Mouse (Mus musculus): ENCODE measurements around the gene Ubap1l.

The Ubap1l gene

GRCm38 (mm10) chr9:65374468-65375162 is 13.8 kb downstream of the Ubap1l start:
- DNase-seq, result no peak

GRCm38 (mm10) chr9:65375163-65375934 is 14.5 kb downstream of the Ubap1l start:
- no peak for DNase-seq

DNA sequence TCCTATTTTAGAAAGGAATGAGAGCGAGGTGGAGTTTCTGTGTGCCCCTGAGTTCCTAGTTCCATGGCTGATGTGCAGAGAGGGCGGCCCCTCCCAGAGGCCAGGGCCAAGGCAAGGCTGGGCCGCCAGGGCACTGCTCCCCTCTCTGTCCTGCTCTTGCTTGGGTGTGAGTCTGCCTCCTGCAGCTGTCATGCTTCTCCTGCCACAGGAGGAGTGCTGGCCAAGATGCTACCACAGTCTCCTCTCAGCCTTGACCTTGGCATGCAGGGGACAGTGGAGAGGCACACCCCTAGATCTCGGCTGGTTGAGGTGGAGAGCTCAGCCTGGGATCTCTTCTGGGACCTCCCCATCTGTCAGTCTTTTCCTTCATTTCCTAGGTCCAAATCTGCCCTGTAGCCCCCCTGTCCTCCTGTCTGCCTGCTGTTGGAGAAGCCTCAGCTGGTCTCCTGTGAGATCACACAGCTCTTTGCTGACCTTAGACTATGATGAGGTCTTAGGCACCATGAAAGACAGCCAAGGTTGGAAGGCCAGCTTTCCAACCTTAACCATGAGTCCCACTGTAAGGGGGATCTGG is 20.3 kb downstream of the Ubap1l start:
- no peak for DNase-seq

DNA sequence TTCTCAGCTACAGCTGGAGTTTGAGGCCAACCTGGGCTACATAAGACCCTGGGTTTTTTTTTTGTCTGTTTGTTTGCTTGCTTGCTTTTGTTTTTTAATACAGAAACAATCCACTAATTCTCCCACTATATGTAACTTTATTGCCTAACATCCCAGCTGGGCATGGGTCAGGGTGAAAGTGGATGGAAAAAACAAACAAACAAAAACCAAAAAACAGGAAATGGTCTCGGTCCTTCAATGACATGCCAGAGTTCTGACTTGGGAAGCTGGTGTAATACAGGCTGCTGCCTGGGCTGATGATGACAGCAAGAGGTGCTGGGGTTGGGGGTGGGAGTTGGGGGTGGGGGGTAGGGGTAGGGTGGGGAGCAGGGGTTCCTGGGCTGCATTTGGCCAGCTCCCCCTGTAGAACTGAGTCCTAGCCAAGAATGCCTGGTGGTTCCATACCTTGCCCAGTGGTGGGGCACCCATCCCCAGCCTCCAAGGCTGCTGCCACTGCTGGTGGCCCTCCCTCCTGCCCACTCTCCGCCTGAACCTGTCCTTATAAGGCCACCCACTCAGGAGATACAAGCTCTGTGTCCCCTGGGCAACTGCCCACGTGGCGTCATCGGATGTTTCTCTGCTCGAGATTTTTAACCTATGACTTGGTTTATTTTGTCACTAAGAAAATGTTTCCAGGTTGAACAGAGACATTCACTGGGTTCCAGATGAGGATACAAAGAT is 21.4 kb downstream of the Ubap1l start:
- no peak for DNase-seq

GRCm38 (mm10) chr9:65382751-65383097 is 21.9 kb downstream of the Ubap1l start:
- DNase-seq, result peak; percentile 11

DNA sequence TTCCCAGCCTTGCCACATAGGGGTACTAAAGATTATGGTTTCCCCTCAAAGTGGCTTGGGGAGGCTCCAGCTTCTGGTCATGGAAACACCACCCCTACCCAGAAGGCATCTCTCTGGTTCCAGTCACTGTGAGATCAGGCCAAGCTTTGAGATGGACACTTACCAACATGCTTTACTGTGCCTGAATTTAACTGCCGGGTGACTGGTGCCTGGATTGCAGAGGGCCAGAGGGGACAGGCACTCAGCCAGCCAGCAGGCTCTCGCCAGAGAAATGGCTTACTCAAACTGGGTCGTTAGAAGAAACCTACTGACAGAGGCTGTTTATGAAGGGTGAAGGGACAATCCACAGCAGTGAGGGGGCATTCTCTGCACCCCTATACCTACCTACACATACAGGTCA is 23.4 kb downstream of the Ubap1l start:
- no peak for DNase-seq

DNA sequence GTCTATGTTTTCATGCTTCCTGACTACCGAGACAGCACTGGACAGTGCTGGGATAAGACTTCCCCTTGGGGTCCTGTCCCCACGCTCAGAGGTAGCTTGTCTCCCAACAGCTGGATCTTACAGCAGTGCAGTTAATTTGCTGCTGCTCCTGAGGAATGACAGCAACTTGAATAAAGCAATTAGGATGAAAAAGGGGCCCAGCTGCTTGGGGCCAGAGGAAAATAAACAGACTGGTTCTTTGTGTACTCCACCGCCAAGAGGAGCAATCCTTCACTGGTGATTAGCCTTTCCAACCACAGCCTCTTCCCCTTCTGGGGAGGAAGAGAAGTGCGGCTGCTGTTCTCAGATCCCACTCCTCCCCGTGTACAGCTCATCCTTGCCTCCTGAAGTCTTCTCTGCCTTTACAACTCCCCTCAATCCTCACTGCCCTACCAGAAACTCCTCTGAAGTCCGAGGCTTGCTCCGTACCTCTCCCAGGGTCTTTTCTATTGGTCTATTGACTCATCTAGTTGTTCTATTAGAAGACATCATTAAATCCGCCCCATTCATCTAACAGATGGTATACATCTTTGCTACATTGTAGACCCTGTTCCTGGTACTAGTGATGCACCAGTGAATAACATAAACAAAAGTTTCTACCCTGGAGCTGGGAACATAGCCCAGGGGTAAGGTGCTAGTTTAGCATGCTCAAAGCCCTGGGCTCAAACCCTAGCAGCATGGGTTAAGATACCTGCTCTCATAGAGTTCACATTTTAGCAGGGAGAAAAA is 25.7 kb downstream of the Ubap1l start:
- DNase-seq, result no peak

DNA sequence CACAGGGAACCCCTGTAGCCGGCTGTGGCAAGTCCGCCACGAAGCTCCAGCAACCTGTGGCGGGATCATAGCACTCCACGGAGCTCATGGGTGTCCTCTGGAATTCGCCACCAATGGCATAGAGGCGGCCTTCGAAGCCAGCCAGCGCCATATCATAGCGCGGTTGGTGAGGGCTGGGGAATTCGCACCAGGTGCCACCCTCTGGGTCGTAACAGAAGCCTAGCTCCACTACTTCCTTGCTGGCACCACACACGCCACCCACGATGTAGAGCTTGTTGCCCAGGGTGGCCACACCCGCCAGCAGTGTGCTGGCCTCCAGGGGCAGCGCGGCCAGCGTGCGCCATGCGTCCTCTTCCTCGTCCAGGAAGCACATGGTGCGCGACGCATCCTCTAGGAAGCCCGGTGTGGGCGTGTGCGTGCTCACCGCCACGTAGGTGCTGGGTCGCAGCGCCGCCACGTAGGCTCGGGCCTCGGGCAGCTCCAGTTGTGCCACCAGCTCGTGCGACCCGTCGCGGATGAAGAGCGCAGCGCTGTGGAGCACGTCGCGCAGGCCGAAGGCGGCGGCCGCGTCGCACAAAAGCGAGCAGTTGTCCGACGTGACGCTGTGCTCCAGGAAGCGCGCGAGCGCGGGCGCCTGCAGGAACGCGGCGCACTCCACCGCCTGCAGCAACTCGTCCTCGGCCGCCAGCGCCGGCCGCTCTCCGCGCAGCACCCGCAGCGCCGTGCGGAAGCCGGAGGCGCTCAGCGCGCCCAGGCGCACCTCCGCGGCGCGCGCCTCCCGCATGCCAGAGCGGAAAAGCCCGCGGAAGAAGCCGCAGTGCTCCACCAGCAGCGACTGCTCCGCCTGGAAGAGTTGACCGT is 30.1 kb downstream of the Ubap1l start:
- DNase-seq, result no peak

DNA sequence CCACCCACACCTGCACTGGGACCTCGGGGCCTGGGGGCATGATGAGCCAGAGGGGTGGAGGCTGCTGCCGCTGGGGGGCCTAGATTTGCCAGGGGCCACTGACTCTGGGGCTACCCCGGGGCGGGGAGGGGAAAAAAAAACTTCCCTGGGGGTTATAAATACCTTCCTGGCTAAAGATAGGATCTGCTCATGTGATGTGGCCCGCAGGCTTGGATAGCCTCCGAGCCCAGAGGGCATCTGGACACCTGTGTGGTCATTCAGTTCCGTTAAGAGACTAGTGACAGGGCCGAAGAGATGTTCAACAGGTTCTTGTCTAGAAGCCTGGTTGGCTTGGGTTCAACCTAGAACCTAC is 30.7 kb downstream of the Ubap1l start, which contains the start of gene Kbtbd13:
Gene Kbtbd13 (minus strand): TSS at position 40 of the 352 bp plus-strand sequence.
- no peak for DNase-seq

- DNase-seq, result peak; percentile 19
Observed at GRCm38 (mm10) chr9:65392638-65393364, 32.0 kb downstream of the Ubap1l start.

DNA sequence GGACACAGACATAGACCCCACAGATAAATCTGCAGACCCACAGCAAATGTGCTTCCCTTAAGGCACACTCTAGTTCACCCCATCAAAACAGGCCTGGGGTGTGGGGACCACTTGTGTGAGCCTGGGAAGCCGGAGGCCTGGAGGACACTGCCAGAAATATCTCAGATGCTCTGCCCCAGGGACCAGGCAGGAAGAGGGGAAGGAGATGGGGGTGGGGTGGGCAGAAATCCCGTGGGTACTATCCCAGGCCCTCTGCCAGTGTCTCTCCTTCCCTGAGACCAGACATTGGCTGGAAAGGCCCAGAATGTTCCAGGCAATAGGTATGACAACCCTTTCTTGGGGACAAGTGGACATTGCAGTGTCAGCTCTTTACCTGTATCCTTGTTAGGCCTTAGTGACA is 32.8 kb downstream of the Ubap1l start:
- no peak for DNase-seq

DNA sequence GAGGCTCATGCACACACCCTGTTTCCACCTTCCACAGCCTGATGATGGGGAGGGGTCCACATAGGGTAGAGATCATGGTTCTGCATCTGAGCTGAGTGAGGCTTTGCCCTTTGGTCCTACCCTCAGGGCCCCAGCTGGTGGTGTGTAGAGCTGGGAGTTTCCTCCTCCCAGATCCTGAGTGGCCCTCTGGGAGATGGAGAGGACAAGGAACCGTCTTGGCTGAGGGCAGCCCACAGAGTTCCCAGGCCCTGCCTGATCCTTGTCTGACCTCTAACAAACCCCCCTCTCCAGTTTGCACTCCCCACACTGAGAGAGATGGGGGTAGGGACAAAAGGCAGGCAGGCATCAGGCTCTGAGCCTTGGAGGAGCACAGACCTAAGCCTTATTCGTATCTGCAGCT is 33.5 kb downstream of the Ubap1l start:
- DNase-seq, result no peak

DNA sequence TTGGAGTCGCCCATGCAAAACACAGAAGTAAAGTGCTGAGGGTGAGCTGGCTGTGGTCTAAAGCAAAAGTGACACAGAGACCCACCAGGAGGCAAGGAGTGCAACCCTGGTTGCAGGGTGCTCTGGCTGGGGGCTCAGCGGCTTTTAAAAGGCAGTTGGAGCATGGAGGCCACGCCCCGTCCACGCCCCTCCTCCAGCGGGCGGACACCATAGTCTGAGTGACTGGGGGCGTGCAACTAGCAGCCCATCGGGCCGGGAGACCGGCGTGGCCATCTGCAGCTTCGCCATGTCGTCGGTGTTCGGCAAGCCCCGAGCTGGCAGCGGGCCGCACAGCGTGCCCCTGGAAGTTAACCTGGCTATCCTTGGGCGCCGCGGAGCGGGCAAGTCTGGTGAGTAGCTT is 37.4 kb downstream of the Ubap1l start, which contains the start of gene Rasl12:
Gene Rasl12 (plus strand): TSS at position 228 of the 400 bp plus-strand sequence.
- peak; percentile 20 for DNase-seq

GRCm38 (mm10) chr9:65399934-65400333 is 39.1 kb downstream of the Ubap1l start:
- DNase-seq, result no peak

DNA sequence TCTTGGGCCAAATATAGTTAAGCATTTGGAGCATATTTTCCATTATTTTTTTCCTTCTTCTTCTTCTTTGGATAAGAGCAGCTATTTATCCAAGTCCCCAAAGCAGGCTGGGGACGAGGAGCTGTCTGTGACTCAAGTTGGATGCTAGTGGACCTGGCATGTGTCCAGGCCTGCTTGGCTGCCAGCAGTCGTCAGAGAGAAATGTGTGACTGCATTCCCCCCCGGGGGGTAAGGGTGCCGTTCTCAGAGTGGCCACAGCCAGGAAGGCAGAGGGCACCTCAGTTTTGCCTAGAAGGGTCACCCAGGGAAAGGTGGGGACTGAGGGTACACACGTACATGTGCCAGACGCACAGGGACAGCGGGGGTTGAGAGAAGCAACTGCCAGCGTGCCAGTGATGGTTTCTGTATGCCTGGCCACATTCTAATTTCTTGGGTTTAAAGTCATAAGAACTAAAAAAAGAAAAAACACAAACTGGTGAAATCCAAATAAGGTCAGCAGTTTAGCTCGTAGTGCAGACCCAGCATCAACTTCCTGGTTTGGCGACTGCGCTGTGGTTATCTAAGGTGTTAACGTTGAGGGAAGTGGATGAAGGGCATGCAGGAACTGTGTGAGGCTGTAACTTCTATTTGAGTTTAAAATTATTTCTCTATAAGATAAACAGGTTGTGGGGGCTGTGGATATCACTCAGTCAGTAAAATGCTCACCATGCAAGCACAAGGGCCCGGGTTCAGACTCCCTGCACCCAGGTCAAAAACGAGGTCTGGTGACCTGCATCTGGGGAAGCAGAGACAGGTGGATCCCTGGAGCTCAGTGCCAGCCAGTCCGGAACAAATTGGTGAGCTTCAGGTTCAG is 43.7 kb downstream of the Ubap1l start:
- peak; percentile 51 for DNase-seq

DNA sequence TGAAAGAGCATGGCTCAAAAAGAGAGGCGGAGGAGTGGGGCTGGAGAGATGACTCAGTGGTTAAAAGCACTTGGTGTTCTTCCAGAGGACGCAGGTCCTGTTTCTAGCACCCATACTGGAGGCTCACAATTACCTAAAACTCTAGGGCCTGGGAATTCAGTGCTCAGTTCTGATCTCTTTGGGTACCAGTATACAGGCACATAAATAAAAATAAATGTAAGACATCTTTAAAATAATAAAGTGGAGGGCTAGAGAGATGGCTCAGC is 44.3 kb downstream of the Ubap1l start:
- DNase-seq, result no peak

DNA sequence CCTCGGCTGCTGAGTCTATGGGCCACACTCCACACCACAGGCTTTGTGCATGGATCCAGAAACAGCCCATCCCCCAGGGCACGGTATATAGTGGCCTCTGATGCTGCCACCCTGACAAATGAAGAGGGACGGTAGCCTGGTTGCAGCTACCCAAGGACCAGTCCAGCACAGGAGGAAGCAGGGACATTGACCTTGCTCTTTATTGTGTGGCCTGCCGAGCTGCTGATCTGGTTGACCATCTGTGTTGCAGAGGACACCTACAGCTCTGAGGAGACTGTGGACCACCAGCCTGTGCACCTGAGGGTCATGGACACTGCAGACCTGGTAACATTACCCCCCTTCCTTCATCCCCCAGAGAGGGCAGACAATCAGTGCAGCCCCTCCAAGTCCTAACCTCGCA is 46.5 kb downstream of the Ubap1l start:
- no peak for DNase-seq

- DNase-seq, result no peak
Observed at GRCm38 (mm10) chr9:65407861-65408260, 47.0 kb downstream of the Ubap1l start.

GRCm38 (mm10) chr9:65408871-65409295 is 48.0 kb downstream of the Ubap1l start:
- DNase-seq, result no peak

GRCm38 (mm10) chr9:65410378-65410777 is 49.5 kb downstream of the Ubap1l start:
- no peak for DNase-seq
